In the genomic region with DNA sequence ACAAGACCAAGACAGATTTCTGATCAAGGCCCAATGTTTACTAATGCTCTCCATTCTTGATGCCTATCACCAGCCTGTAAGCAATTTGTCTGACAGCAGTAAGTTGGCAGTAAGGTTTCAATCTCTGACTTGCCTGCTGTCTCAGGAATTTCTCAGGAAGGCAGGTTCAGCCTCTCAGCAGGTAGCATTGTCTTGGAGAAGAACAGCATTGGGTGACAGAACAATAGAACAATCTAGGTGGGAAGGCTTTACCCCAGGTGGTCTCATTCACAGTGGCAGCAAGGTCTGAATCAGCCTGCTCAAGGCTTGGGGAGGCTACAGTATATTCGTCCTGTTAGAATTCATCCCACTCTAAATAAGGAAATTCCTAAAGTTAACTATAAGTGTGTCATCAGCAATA, we compare ENCODE assay signal across 31 mouse cellular contexts.
"Had no signal": no experiment of that assay in that cellular context is flagged by ENCODE, and none has a peak within 500 bp of the region (broad histone marks: within the 10 kb centered on the region; RNA-seq: fewer than 3 reads in every experiment).

No protein-coding gene starts in this region.

- H3K27ac ChIP-seq: limb, embryonic 10.5 days; limb, embryonic 12.5 days; limb, embryonic 13.5 days; limb, embryonic 15.5 days; liver, embryonic 12.5 days; liver, embryonic 13.5 days; liver, embryonic 14.5 days; liver, embryonic 15.5 days; lung, embryonic 15.5 days; macrophage; midbrain, embryonic 10.5 days; midbrain, embryonic 12.5 days; midbrain, embryonic 13.5 days; midbrain, embryonic 15.5 days had no signal

- ATAC-seq: liver, embryonic 12.5 days; liver, postnatal 0 days; lung, postnatal 0 days; midbrain, embryonic 13.5 days; midbrain, embryonic 15.5 days; midbrain, embryonic 16.5 days had no signal

- H3K4me2 ChIP-seq: limb, embryonic 12.5 days; limb, embryonic 13.5 days; limb, embryonic 15.5 days; liver, embryonic 11.5 days; liver, embryonic 12.5 days; liver, embryonic 13.5 days; liver, embryonic 15.5 days; lung, embryonic 14.5 days; lung, embryonic 15.5 days; midbrain, embryonic 11.5 days; midbrain, embryonic 12.5 days; midbrain, embryonic 13.5 days; midbrain, embryonic 15.5 days had no signal

- H3K9ac ChIP-seq: limb, embryonic 12.5 days; limb, embryonic 13.5 days; limb, embryonic 15.5 days; liver, embryonic 12.5 days; liver, embryonic 13.5 days; liver, embryonic 14.5 days; liver, embryonic 15.5 days; liver, postnatal 0 days; lung, embryonic 14.5 days; lung, embryonic 15.5 days; midbrain, embryonic 12.5 days; midbrain, embryonic 13.5 days; midbrain, embryonic 15.5 days had no signal

- H3K4me3 ChIP-seq: limb, embryonic 10.5 days; limb, embryonic 12.5 days; limb, embryonic 13.5 days; limb, embryonic 15.5 days; liver, embryonic 12.5 days; liver, embryonic 13.5 days; liver, embryonic 15.5 days; lung, embryonic 15.5 days; megakaryocyte, embryonic 14.5 days; midbrain, embryonic 10.5 days; midbrain, embryonic 12.5 days; midbrain, embryonic 13.5 days; midbrain, embryonic 15.5 days; myocyte had no signal

- H3K4me1 ChIP-seq: limb, embryonic 10.5 days; limb, embryonic 12.5 days; limb, embryonic 13.5 days; limb, embryonic 15.5 days; liver, embryonic 12.5 days; liver, embryonic 13.5 days; liver, embryonic 15.5 days; lung, embryonic 15.5 days; megakaryocyte, embryonic 14.5 days; midbrain, embryonic 10.5 days; midbrain, embryonic 12.5 days; midbrain, embryonic 13.5 days; midbrain, embryonic 15.5 days had no signal

- DNase-seq: left cerebral cortex, postnatal 4 days; liver; liver, embryonic 13.5 days; liver, postnatal 0 days; lung, adult 18-20 months; lung, adult 2 months; lung, embryonic 14.5 days; lung, postnatal 10 days; lung, postnatal 14 days; lung, postnatal 36 days; lung, postnatal 4 days; midbrain, embryonic 14.5 days had no signal

- H3K9me3 ChIP-seq: limb, embryonic 10.5 days; limb, embryonic 12.5 days; limb, embryonic 13.5 days; limb, embryonic 15.5 days; liver, embryonic 12.5 days; liver, embryonic 13.5 days; liver, embryonic 15.5 days; lung, embryonic 15.5 days; megakaryocyte, embryonic 14.5 days; midbrain, embryonic 10.5 days; midbrain, embryonic 12.5 days; midbrain, embryonic 13.5 days; midbrain, embryonic 15.5 days had no signal

- H3K27me3 ChIP-seq: limb, embryonic 12.5 days; limb, embryonic 13.5 days; limb, embryonic 15.5 days; liver, embryonic 12.5 days; liver, embryonic 13.5 days; liver, embryonic 15.5 days; lung, embryonic 15.5 days; megakaryocyte, embryonic 14.5 days; midbrain, embryonic 12.5 days; midbrain, embryonic 13.5 days; midbrain, embryonic 15.5 days had no signal

- H3K36me3 ChIP-seq: limb, embryonic 10.5 days; limb, embryonic 12.5 days; limb, embryonic 13.5 days; limb, embryonic 15.5 days; liver, embryonic 12.5 days; liver, embryonic 13.5 days; liver, embryonic 15.5 days; lung, embryonic 15.5 days; midbrain, embryonic 10.5 days; midbrain, embryonic 12.5 days; midbrain, embryonic 13.5 days; midbrain, embryonic 15.5 days had no signal
